Mouse (Mus musculus) v-Abl transformed pro-B cells (cell line): ENCODE results near the gene Dcxr.
"Not testable (repeated sequence)": the region's sequence is repeated elsewhere in the genome, so short reads cannot be mapped to it uniquely, and the experiment has no call there.

ENCODE experiments used
- in situ Hi-C, 2 experiments: fragments of 400-800 bp; cut with MboI; formaldehyde crosslinking; loops; one replicate each; pipeline ENCODE4 v1.15.1; 2025; ENCODE audit not compliant: unreplicated experiment in 2 of 2

Gene Dcxr

GRCm38 (mm10) chr11:120727169-120727527, at the start of gene Dcxr:
Dcxr (minus strand) TSS chr11:120727281.
- in situ Hi-C loops = loop anchor here (5.0 to 10.0 kb wide), 2 partner anchors 45 to 78 kb away; no protein-coding TSS in a partner anchor

- in situ Hi-C loops = loop anchor here (5.0 to 25.0 kb wide), 4 partner anchors 54 to 291 kb away; partner anchors contain the start of genes Mrpl12 (in 2 of the 2), Npb (in 1 of the 2), Pcyt2 (in 1 of the 2) and Rac3 (in 1 of the 2)
Measured at GRCm38 (mm10) chr11:120775774-120776469, 48.8 kb upstream of the Dcxr start.

DNA sequence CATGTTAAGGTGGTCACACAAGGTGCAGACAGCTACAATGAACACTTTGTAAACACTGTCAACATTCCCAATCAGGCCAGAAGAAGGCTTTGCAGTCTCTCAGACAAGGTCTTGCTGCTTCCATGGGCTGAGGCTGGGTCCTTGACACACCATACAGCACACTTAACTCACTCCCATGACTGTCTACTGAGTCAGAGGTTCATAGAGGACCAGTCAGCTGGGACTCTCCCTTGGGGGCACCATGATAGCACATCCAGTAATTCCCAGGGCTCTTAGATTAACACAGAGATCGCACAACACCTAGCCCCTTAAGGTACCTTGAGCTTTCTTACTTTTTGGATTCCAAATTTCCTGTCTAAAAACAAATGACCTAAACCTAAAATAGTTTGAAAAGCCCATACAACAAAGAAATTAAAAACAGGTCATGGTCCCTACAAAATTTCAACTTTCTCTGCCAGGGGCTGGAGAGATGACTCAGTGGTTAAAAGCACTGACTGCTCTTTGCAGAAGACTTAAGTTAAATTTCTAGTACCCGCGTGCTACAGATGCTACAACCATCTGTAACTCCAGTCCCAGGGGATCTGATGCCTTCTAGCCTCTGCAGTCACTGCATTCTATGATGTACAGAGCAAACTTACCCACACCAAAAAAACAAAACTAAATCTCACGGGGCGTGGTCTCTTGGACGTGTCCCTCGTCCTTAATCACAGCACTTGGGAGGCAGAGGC, 46.5 kb upstream of the Dcxr start:
- in situ Hi-C loops = loop anchor here (5.0 to 10.0 kb wide), 3 partner anchors 46 to 289 kb away; partner anchors contain the start of genes Mrpl12 (in 2 of the 2), Dcxr (in 1 of the 2) and Sirt7 (in 1 of the 2)

DNA sequence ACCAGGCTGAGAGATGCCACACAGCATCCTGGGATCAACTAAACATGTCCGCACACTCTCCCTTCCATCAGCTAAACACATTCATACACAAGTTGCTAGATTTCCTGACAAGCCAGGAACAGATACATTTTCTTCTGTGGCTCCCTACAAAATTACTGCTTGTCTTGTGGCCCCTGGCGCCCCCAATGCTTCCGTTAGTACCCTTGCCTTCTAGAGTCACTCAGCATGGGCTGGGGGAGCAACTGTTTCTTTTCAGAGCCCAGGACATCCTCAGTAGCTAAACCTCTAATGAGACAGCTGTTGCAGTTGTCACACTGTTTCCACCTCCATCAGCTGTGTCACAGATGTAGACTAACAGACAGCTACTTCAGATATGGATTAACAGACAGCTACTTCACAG, 45.7 kb upstream of the Dcxr start:
- in situ Hi-C loops = loop anchor here (5.0 to 10.0 kb wide), 3 partner anchors 45 to 288 kb away; partner anchors contain the start of genes Mrpl12 (in 2 of the 2), Dcxr (in 1 of the 2) and Sirt7 (in 1 of the 2)

DNA sequence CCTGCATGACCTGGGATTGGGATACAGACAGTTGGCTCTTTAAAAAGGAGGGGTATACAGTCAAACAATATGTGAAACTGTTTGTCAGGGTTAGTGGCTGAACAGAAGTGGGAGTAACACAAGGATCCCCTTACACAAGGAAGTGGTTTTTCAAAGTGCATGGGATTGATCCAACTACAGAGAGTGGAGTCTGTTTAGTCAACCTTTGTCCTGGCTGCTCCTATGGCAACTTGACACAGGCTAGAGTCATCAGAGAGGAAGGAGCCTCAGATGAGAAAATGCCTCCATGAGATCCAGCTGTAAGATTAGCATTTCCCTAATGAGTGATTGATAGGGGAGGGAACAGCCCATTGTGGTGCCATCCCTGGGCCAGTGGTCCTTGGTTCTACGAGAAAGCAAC, 41.1 kb upstream of the Dcxr start:
- in situ Hi-C loops = no loop called here

- in situ Hi-C loops = not testable (repeated sequence)
Measured at GRCm38 (mm10) chr11:120767023-120767422, 39.9 kb upstream of the Dcxr start.

- in situ Hi-C loops = not testable (repeated sequence)
Measured at GRCm38 (mm10) chr11:120763121-120763999, 36.3 kb upstream of the Dcxr start.

GRCm38 (mm10) chr11:120762672-120763041, 35.6 kb upstream of the Dcxr start, which contains the start of gene Hmga1b:
Hmga1b (plus strand) TSS chr11:120762794.
- in situ Hi-C loops = not testable (repeated sequence)

DNA sequence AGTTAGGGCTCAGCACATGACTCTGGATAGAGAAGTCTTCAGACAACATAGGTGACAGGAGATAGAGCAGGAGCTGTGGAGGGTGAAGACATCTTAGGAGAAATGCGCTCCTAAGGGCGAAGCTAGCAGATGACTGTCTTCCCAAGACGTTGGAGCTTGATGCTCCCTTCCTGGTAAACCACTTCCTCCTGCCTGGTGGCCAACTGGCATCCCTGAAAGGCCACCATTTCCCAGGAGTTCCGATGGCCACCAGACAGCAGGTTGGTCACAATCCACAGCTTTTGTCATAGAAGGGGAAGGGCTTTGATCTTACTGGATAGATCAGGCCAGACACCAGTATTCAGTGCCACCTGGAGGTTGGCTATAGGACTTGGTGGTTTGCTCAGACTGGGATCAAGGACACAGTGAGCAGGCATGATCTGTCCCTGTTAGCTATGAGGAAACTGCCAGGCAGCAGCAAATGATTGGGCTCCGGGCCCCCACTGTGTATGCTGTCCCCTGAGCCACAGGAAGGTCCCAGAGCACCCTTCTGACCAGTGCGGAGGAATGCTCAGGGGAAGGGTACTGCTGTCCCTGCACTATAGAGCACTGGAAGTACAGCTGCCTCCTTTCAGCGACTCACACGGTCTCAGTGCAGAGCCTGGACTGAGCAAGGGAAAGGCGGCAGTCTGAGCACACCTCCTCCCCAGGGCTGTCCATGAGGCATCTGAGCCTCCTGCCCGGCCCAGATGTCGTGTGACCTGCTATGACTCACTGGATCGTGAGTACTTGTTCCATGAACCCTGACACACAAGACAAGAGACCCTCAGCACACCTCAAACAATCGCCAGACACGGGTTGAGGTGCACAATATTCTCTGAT, 35.0 kb upstream of the Dcxr start:
- in situ Hi-C loops = no loop called here

GRCm38 (mm10) chr11:120760236-120760635, 33.2 kb upstream of the Dcxr start:
- in situ Hi-C loops = no loop called here

- in situ Hi-C loops = no loop called here
Measured at GRCm38 (mm10) chr11:120751606-120752005, 24.5 kb upstream of the Dcxr start.

GRCm38 (mm10) chr11:120749430-120749829, 22.3 kb upstream of the Dcxr start:
- in situ Hi-C loops = no loop called here

DNA sequence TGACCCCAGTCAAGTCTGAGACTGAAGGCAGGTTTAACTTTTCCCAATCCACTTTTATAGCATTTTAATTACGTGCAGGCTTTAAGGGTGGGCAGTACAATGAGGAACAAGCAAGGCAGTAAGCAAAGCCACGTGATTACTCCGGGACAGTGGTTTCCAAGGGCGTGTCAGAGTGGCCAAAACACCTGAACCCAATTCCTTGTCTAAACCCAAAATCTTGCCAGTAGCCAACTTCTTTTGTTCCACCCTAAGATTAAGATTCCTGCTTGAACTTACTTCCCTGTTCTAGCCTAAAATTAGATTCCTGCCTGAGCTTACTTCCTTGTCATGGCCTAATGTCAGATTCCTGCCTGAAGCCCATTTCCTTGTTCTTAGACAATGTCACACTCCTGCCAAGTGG, 20.9 kb upstream of the Dcxr start:
- in situ Hi-C loops = no loop called here

- in situ Hi-C loops = no loop called here
Measured at GRCm38 (mm10) chr11:120744121-120744701, 17.1 kb upstream of the Dcxr start.

DNA sequence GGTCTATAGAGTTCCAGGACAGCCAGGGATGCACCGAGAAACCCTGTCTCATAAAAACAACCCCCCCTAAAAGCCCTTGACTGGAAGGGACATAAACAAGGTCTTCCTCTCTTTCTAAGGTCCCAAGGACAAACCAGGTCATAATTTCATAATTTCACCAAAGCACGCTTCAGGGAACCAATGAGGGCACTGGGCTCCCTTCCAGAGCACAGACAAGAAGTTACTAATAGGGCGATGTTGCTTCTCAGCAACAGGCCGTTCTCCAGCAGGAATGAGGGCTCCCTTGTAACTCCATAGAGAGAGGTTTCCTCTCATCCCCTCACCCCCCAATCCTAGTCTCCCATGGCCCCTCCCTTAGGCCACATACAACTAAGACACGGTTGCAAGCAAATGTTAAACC, 13.9 kb upstream of the Dcxr start:
- in situ Hi-C loops = no loop called here

DNA sequence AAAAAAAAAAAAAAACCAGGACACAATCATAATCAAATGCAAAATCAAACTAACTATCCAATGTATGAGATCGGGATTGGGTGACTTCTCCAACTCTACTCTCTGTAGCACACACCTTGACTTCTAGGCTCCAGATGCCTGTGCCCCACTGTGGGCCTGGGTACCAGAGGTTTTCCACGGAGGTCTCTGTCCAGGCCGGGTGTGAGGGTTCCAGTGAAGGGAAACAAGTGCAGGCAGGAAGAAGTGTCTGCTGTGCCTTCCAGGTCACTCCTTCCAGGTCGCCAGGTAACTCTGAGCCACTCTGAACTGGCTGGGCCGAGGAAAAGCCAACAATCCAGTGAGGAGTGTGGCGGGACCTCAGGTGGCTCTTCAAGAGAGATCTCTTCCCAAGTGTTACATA, 9.3 kb upstream of the Dcxr start:
- in situ Hi-C loops = no loop called here

- in situ Hi-C loops = no loop called here
Measured at GRCm38 (mm10) chr11:120733521-120733920, 6.4 kb upstream of the Dcxr start.

DNA sequence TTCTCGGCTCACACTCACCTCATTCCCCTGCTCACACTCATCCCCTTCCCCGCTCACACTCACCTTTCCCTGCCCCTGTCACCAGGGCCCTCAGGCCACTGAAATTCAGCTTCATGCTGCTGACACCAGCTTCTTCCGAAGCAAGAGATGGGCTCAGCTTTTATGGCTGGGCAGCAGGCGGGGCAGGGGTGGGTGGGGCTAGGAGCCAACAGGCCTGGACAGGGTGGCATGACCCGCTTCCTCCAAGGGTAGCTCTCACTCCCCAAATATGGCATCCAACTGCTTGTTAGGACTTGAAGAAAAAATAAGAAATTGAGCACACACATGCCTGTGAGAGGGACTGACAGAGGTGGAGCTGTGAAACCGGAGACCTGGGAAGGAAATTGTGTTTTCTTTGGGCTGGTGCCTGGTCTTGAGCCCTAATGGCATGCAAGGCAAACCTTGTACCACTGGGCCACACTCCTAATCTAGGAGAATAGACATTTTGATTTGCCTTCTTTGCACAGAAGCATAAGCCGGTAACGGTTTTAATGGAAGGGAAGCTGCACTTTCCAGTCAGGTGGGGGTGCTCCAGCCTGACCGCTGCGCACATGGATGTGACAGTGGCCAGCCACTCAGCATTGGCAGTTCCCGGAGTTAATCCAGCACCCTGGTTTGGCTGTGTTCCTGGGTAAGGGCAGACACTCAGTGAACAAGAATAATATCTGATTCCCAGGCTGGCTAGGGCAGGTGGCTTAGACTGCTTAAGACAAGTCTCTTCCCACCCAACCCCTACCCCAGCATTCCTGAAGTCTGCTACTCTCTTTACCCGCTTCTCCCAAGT, 5.0 kb upstream of the Dcxr start, which contains the start of gene Cbr2:
Cbr2 (minus strand) TSS at position 257 of the 823 bp plus-strand sequence.
- in situ Hi-C loops = no loop called here
